Mouse (Mus musculus) neural tube, embryonic 15.5 days (tissue): ENCODE data around the gene Wwc2. TPM values are rescaled to one million over a fixed set of nuclear protein-coding genes. Genes with fewer than 3 reads are reported as not detected.
"Not testable (repeated sequence)": the region's sequence is repeated elsewhere in the genome, so short reads cannot be mapped to it uniquely, and the experiment has no call there.

ENCODE experiments used
- ATAC-seq: fragments of 200-750 bp; cut with Nextera tagmentation; 2 replicates; pipeline ENCODE4 v1.8.0; 2017; ENCODE audit warnings: mild to moderate bottlenecking, moderate TSS enrichment, moderate library complexity; ENCODE audit not compliant: low FRiP score
- H3K27ac ChIP-seq: fragments of 300-500 bp; sonication (generic); replicated peaks from 2 replicates; pipeline ENCODE4 v1.5.1; 2015; ENCODE audit warnings: mild to moderate bottlenecking, inconsistent platforms
- H3K27me3 ChIP-seq: fragments of 300-500 bp; sonication (generic); replicated peaks from 2 replicates; pipeline ENCODE4 v1.6.1; 2015; ENCODE audit warnings: inconsistent platforms
- H3K36me3 ChIP-seq: fragments of 300-500 bp; sonication (generic); 2 replicates; pipeline ENCODE4 v1.6.1; 2015; ENCODE audit warnings: inconsistent platforms
- H3K4me1 ChIP-seq: fragments of 300-500 bp; sonication (generic); 2 replicates; pipeline ENCODE4 v1.6.1; 2015; ENCODE audit warnings: inconsistent platforms
- H3K4me2 ChIP-seq: fragments of 300-500 bp; sonication (generic); 2 replicates; pipeline ENCODE4 v1.6.1; 2015; ENCODE audit warnings: inconsistent platforms, mild to moderate bottlenecking, moderate library complexity
- H3K4me3 ChIP-seq: fragments of 300-500 bp; sonication (generic); replicated peaks from 2 replicates; pipeline ENCODE4 v1.5.1; 2015; ENCODE audit warnings: mild to moderate bottlenecking, inconsistent platforms
- H3K9ac ChIP-seq: fragments of 300-500 bp; sonication (generic); replicated peaks from 2 replicates; pipeline ENCODE4 v1.6.1; 2015; ENCODE audit warnings: mild to moderate bottlenecking, inconsistent platforms
- H3K9me3 ChIP-seq: fragments of 300-500 bp; sonication (generic); replicated peaks from 2 replicates; pipeline ENCODE4 v1.6.1; 2016; ENCODE audit warnings: inconsistent platforms
- WGBS: fragments of 180-500 bp; shearing (Covaris S2); methylation state at CpG from one replicate; pipeline ENCODE4 v1.1.7; 2015; ENCODE audit warnings: mixed read lengths; 5-methylcytosine and 5-hydroxymethylcytosine counted together
- polyA plus RNA-seq: library from polyadenylated mRNA; unstranded; fragments of >200 nt; fragmentation: Nextera tagmentation; extraction: Ambion mirVana; gene quantifications from 2 replicates; pipeline ENCODE4 v1.2.1, GENCODE M21; 2015

The Wwc2 gene
- polyA plus RNA-seq, 1 experiment from 2014 or later, result 5.8 TPM

DNA sequence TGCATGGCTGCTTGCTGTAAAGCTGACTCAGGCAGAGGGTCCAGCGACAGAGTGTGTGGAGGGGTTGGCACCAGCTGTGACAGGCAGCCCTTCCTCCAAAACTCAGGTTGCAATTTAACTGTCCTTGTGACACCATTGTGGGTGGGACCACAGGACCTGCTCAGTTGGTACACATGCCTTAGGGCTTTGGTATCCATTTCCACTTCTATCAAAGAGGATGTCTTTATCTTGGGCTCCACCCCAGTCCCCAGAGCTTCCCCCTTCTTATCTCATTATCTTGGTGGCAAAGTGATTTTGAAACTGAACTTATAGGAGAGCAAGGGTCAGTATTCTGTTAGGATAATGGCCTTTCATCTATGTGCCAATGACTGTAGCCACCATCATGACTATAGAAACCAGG, 156.8 kb downstream of the Wwc2 start:
- no peak for ATAC-seq
- no peaks in the 10 kb centered on the region for H3K4me1 ChIP-seq
- H3K36me3 ChIP-seq, result peaks cover 16% of the 10 kb centered on the region; the same call in 1 of the 2 replicates
- no peak overlapping the region for H3K4me2 ChIP-seq
- no peaks in the 10 kb centered on the region for H3K9me3 ChIP-seq
- no peak overlapping the region for H3K4me3 ChIP-seq
- WGBS, result 61% methylated on average over 1 of the region's 1 CpGs
- no peaks in the 10 kb centered on the region for H3K27me3 ChIP-seq
- H3K27ac ChIP-seq, result no peak overlapping the region
- H3K9ac ChIP-seq, result no peak overlapping the region

DNA sequence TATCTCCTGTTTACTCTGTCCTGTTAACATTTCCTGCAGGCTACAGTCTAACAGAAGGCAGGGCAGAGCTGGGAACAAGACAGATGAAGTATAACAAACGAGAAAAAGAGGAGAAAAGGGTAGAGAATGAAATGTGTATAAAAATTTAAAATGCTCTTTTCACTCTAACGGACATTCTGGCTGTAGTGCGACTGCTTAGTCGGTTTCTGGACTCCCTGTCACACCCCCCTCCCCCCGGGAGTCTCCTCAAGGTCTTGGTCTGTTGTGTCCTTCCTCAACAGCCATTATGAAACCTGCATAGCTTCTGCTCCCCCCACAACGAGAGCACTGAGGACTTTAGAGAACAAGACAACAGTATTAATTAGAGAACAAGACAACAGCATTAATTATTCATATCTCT, 158.1 kb downstream of the Wwc2 start:
- Histone ChIP-seq H3K9me3 (no peaks in the 10 kb centered on the region), H3K36me3 (peaks cover 15% of the 10 kb centered on the region; the same call in 1 of the 2 replicates), H3K9ac (no peak overlapping the region), H3K4me2 (no peak overlapping the region), H3K27me3 (no peaks in the 10 kb centered on the region), H3K27ac (no peak overlapping the region), H3K4me3 (no peak overlapping the region), H3K4me1 (no peaks in the 10 kb centered on the region)
- 79% methylated on average over 6 of the region's 6 CpGs for WGBS
- no peak for ATAC-seq

DNA sequence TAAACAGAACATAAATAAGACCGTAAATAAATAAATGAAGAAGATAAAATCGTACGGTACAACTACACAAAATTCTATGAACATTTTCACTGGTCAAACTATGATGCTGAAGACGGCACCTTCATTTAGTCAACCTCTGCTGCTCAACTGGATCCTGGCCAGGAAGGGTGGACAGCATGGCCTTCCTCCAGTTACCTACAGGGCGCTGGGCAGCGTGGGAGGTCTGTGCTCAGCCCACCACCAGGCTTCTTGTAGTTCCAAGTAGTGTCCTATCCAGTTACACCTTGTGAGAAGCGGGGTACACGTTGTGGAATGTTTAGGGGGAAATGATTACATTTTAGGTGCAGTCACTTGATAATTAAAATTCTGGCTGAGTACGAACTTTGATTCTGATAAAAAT, 163.8 kb downstream of the Wwc2 start:
- Histone ChIP-seq H3K4me3 (no peak overlapping the region), H3K4me1 (0 out of 2 replicates have a peak, but pooled peaks cover 5% of the 10 kb centered on the region), H3K9ac (no peak overlapping the region), H3K27me3 (no peaks in the 10 kb centered on the region), H3K36me3 (peaks cover 15% of the 10 kb centered on the region; the same call in 1 of the 2 replicates), H3K4me2 (no peak overlapping the region), H3K9me3 (no peaks in the 10 kb centered on the region), H3K27ac (no peak overlapping the region)
- ATAC-seq, result no peak
- WGBS, result 90% methylated on average over 9 of the region's 9 CpGs

DNA sequence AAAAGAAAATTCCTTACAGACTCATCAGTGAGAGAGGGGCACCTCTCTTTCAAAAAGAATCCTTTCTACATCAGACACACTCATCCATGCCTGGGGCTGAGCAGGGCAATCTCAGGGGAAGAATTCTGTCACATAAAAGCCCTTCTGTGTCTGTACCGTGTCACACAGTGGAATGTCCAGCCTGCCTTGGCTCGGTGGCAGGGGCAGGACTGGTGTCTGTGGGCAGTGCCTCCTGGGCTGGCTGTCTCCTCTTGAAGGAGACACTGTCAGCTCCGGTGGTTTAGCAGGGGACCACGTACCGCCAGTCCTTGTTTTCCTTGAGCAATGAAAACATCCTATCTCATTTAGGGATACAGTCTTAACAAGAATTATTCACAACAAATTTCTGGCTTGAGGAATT, 165.1 kb downstream of the Wwc2 start:
- no peak overlapping the region for H3K4me2 ChIP-seq
- no peak for ATAC-seq
- 55% methylated on average over 5 of the region's 5 CpGs for WGBS

DNA sequence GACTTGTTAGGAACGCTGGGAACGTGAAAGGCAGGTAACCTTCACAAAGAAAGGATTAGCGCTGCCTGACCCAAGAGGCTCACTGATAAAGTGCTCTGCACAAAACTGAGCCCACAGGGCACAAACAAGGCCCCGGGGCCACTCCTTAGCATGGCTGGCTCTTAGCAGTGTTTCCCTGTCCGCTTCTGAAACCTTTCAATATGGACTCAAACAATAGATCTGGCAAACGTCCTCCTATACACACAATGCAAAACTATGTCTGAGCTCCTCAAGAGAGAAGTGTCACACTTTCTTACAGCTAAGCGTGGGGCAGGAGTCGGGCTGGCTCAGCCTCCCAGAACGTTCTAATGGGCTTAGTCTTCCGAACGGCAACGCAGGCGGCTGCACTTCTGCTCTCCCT, 166.5 kb downstream of the Wwc2 start, which contains the start of gene Cldn22:
TSS of gene Cldn22 (plus strand) at position 301 of the 400 bp plus-strand sequence.
- H3K4me1 ChIP-seq, result 0 out of 2 replicates have a peak, but pooled peaks cover 5% of the 10 kb centered on the region
- 71% methylated on average over 13 of the region's 13 CpGs for WGBS
- H3K27ac ChIP-seq, result no peak within 1 kb of the TSS
- H3K4me3 ChIP-seq, result no peak within 1 kb of the TSS
- no peaks in the 10 kb centered on the region for H3K27me3 ChIP-seq
- ATAC-seq, result no peak
- no peak within 1 kb of the TSS for H3K4me2 ChIP-seq
- no peaks in the 10 kb centered on the region for H3K36me3 ChIP-seq
- no peaks in the 10 kb centered on the region for H3K9me3 ChIP-seq
- H3K9ac ChIP-seq, result no peak within 1 kb of the TSS

More for the DNA sequence above, 165.1 kb downstream of the Wwc2 start:
- Histone ChIP-seq H3K27ac (no peak overlapping the region), H3K27me3 (no peaks in the 10 kb centered on the region), H3K9me3 (no peaks in the 10 kb centered on the region), H3K4me1 (0 out of 2 replicates have a peak, but pooled peaks cover 5% of the 10 kb centered on the region), H3K36me3 (peaks cover 5% of the 10 kb centered on the region; the same call in 1 of the 2 replicates), H3K4me3 (no peak overlapping the region), H3K9ac (no peak overlapping the region)

DNA sequence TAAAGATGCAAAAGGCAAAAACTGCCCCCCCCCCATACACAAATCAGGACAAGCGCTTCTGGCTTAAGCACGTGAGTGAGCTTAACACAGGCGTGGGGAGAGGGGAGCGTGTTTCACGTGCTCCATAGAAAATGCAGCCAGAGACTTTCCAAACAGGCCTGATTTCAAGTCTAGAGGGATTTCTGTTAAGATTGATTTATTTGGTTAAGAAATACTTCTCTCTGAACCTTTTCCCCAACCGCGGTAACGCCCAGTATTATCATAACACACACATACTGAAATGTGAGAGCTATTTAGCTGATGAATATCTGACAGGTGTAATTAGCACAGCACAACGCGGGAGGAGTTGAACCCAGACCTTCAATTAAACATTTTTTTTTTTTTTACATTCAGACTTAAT, 166.9 kb downstream of the Wwc2 start:
- no peak overlapping the region for H3K9ac ChIP-seq
- H3K27ac ChIP-seq, result no peak overlapping the region
- 75% methylated on average over 10 of the region's 10 CpGs for WGBS
- no peaks in the 10 kb centered on the region for H3K9me3 ChIP-seq
- H3K4me3 ChIP-seq, result no peak overlapping the region
- no peaks in the 10 kb centered on the region for H3K27me3 ChIP-seq
- no peaks in the 10 kb centered on the region for H3K36me3 ChIP-seq
- H3K4me2 ChIP-seq, result no peak overlapping the region
- no peak for ATAC-seq
- H3K4me1 ChIP-seq, result 0 out of 2 replicates have a peak, but pooled peaks cover 5% of the 10 kb centered on the region

DNA sequence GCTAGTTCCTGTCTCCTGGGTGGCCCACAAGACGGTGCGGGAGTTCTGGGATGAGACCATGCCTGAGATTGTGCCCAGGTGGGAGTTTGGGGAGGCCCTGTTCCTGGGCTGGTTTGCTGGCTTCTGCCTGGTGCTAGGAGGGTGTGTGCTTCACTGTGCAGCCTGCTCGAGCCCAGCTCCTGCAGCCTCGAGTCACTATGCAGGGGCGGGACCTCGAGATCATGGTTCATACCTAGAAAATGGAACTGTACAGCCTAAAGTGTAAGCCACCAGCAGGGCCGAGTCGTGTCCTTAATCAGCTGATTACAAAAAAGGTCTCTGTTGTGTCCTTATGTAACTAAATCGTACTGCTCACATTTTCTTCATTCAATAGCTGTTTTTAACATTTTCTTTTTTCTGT, 168.2 kb downstream of the Wwc2 start:
- not testable (repeated sequence) for H3K4me2 ChIP-seq, H3K9ac ChIP-seq, H3K4me3 ChIP-seq, H3K4me1 ChIP-seq, H3K27me3 ChIP-seq, ATAC-seq, H3K36me3 ChIP-seq, H3K27ac ChIP-seq, H3K9me3 ChIP-seq
- 91% methylated on average over 7 of the region's 9 CpGs for whole genome bisulfite sequencing

DNA sequence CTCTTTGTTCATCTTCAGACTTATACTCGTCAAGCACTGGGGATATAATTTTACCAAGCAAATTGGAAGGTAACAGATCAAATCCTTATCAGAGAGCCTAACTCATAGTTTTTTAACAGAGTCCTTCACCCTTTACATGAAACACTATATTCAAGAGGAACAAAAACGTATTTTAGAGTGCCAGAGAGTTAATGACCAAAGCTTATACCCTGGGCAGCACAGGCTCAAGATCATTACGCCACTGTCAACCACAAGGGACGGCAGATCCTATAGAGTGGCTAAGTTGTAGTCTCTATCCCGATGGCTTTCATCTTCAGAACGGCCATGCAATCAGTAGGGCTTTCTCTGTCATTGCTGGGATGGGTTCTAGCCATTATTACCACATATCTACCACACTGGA, 168.9 kb downstream of the Wwc2 start, which contains the start of gene Cldn24:
TSS of gene Cldn24 (plus strand) at position 301 of the 400 bp plus-strand sequence.
- ATAC-seq, result no peak
- no peaks in the 10 kb centered on the region for H3K9me3 ChIP-seq
- WGBS, result 85% methylated on average over 6 of the region's 6 CpGs

DNA sequence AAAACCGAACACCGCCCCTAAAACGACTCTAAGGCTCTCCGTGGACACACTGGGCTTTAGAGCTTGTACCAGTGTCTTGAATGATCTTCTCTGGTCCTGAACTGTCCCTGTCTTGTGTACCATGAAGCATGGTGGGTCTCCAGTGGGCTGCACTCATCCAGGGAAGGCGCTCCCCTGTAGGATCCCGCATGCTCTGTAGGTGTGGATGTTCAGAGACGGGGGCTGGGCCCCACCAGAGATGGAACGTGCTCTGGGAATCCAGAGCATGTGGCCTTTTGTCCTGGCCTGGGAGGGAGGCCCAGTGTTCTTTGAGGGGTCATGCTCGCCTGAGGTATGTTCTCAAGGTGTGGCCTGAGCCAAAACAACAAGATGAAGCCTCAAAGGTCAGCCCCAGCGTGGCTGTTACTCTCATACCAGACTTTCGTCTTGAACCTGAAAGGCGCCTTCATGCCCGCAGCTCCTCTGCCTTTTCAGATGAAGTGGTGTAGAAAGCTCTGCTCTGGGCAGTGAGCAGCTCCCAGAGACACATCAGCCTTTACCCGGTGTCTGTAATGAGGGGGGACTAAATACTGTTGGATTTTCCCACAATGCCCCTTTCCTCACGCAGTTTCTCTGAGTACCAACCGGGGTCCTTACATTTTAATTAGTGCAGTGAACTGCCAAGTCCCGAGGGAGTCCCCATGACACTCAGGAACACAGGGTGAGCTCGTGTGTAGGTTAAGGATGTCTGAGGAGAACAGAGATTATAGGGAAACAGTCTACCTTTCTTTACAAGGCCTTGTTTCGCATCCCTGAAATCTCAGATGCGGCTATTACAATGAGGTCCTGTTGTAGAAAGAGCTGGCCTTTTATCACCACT, 169.6 kb downstream of the Wwc2 start:
- Histone ChIP-seq H3K27ac (no peak overlapping the region), H3K9ac (no peak overlapping the region), H3K4me1 (0 out of 2 replicates have a peak, but pooled peaks cover 5% of the 10 kb centered on the region), H3K9me3 (no peaks in the 10 kb centered on the region), H3K4me2 (no peak overlapping the region), H3K4me3 (no peak overlapping the region), H3K36me3 (no peaks in the 10 kb centered on the region), H3K27me3 (no peaks in the 10 kb centered on the region)
- WGBS, result 86% methylated on average over 20 of the region's 20 CpGs
- ATAC-seq, result no peak

More for the DNA sequence above, 168.9 kb downstream of the Wwc2 start, which contains the start of gene Cldn24:
- Histone ChIP-seq H3K27me3 (no peaks in the 10 kb centered on the region), H3K36me3 (no peaks in the 10 kb centered on the region), H3K4me2 (no peak within 1 kb of the TSS), H3K27ac (no peak within 1 kb of the TSS), H3K4me3 (no peak within 1 kb of the TSS), H3K9ac (no peak within 1 kb of the TSS), H3K4me1 (0 out of 2 replicates have a peak, but pooled peaks cover 5% of the 10 kb centered on the region)

DNA sequence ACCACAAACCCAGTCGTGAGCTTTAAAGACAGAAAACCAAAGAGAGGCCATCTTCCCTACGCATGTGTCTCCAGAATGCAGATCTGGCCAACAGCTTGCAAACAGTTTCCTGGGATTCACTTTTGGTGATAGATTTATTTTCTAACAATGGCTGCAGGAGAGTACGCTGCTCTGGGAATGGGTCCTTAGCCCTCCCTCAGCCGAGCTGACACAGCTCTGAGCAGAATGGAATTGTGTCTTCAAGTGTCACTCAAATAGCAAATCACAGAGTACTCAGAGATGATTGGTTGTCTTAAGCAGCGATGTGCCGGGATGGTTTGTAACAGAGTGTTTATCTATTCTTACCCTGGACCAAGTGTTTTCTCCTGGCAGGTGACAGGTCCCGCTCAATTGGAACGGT, 171.7 kb downstream of the Wwc2 start:
- H3K4me1 ChIP-seq, result no peaks in the 10 kb centered on the region
- no peak for ATAC-seq
- no peaks in the 10 kb centered on the region for H3K36me3 ChIP-seq
- no peaks in the 10 kb centered on the region for H3K27me3 ChIP-seq
- H3K9me3 ChIP-seq, result no peaks in the 10 kb centered on the region
- no peak overlapping the region for H3K4me3 ChIP-seq
- no peak overlapping the region for H3K4me2 ChIP-seq
- no peak overlapping the region for H3K27ac ChIP-seq
- no peak overlapping the region for H3K9ac ChIP-seq
- 90% methylated on average over 8 of the region's 8 CpGs for whole genome bisulfite sequencing

DNA sequence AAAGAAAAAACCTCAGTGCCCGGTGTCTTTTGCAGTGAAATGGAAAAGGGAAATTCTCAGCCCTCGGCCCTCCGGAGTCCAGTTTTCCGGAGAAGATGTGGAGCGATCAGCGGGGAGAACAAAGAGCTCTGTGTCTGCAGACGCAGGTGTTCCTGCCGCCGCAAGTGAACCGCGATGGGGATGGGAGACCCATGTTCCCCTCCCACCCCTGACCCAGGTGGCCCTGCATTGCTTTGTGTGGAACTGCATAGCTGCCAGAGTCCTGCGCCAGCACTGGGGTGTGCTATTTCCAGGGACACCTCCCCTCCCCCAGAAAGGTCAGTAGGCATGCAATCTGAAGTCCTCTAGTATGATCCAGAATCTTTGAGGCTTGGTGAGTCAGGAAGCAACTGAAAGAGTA, 179.5 kb downstream of the Wwc2 start:
- Histone ChIP-seq H3K36me3 (no peaks in the 10 kb centered on the region), H3K27me3 (no peaks in the 10 kb centered on the region), H3K4me3 (no peak overlapping the region), H3K4me1 (peaks cover 4% of the 10 kb centered on the region), H3K9ac (no peak overlapping the region), H3K27ac (no peak overlapping the region), H3K4me2 (no peak overlapping the region), H3K9me3 (no peaks in the 10 kb centered on the region)
- 84% methylated on average over 12 of the region's 12 CpGs for WGBS
- no peak for ATAC-seq

DNA sequence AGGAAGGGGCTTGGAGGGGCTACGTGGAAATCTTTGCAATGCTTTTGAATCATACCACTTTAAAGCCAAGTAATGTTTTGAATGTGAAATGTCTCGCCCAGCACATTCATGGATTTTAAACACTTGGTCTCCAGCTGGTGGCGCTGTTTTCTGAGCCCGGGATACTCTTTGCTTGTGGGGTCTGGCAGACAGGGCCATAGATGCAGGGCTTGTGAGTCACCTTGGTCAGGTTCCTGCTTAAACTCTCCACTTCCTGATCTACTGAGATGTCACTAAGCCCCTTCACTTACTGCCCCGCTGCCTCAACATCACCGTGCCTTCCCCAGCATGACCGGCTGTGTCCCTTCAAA, 180.1 kb downstream of the Wwc2 start:
- Histone ChIP-seq H3K27me3 (no peaks in the 10 kb centered on the region), H3K36me3 (no peaks in the 10 kb centered on the region), H3K4me2 (no peak overlapping the region), H3K9ac (no peak overlapping the region), H3K4me3 (no peak overlapping the region), H3K9me3 (no peaks in the 10 kb centered on the region), H3K4me1 (peaks cover 5% of the 10 kb centered on the region), H3K27ac (no peak overlapping the region)
- 77% methylated on average over 7 of the region's 7 CpGs for WGBS
- ATAC-seq, result no peak
